Mouse (Mus musculus) embryonic facial prominence, embryonic 12.5 days (tissue): ENCODE results near the gene Gm28539. TPM values are rescaled to one million over a fixed set of nuclear protein-coding genes. Genes with fewer than 3 reads are reported as not detected.
"Not testable (repeated sequence)": the region's sequence is repeated elsewhere in the genome, so short reads cannot be mapped to it uniquely, and the experiment has no call there.

Source experiments
- ATAC-seq: fragments of 200-750 bp; cut with Nextera tagmentation; 2 replicates; pipeline ENCODE4 v1.8.0; 2017; ENCODE audit not compliant: insufficient number of reproducible peaks, insufficient read depth, low FRiP score, low TSS enrichment
- H3K27ac ChIP-seq: fragments of 300-500 bp; sonication (generic); 2 replicates; pipeline ENCODE4 v1.5.1; 2016; ENCODE audit warnings: mild to moderate bottlenecking
- H3K27me3 ChIP-seq: fragments of 300-500 bp; sonication (generic); 2 replicates; pipeline ENCODE4 v1.6.1; 2016; ENCODE audit warnings: mild to moderate bottlenecking, moderate library complexity
- H3K36me3 ChIP-seq: fragments of 300-500 bp; sonication (generic); 2 replicates; pipeline ENCODE4 v1.6.1; 2016; ENCODE audit warnings: mild to moderate bottlenecking
- H3K4me1 ChIP-seq: fragments of 300-500 bp; sonication (generic); 2 replicates; pipeline ENCODE4 v1.6.1; 2016
- H3K4me2 ChIP-seq: fragments of 300-500 bp; sonication (generic); replicated peaks from 2 replicates; pipeline ENCODE4 v1.6.1; 2016; ENCODE audit warnings: mild to moderate bottlenecking, moderate library complexity
- H3K4me3 ChIP-seq: fragments of 300-500 bp; sonication (generic); 2 replicates; pipeline ENCODE4 v1.5.1; 2016; ENCODE audit warnings: mild to moderate bottlenecking
- H3K9ac ChIP-seq: fragments of 300-500 bp; sonication (generic); 2 replicates; pipeline ENCODE4 v1.6.1; 2016; ENCODE audit warnings: mild to moderate bottlenecking, moderate library complexity
- H3K9me3 ChIP-seq: fragments of 300-500 bp; sonication (generic); 2 replicates; pipeline ENCODE4 v1.6.1; 2016; ENCODE audit warnings: mild to moderate bottlenecking, moderate library complexity
- WGBS: fragments of 180-500 bp; shearing (Covaris S2); methylation state at CpG from one replicate; pipeline ENCODE4 v1.1.7; 2016; 5-methylcytosine and 5-hydroxymethylcytosine counted together
- polyA plus RNA-seq: library from polyadenylated mRNA; unstranded; fragments of >200 nt; fragmentation: Nextera tagmentation; extraction: Ambion mirVana; gene quantifications from 2 replicates; pipeline ENCODE4 v1.2.1, GENCODE M21; 2016

Gm28539 gene
- polyA plus RNA-seq, 1 experiment from 2014 or later, result not detected

DNA sequence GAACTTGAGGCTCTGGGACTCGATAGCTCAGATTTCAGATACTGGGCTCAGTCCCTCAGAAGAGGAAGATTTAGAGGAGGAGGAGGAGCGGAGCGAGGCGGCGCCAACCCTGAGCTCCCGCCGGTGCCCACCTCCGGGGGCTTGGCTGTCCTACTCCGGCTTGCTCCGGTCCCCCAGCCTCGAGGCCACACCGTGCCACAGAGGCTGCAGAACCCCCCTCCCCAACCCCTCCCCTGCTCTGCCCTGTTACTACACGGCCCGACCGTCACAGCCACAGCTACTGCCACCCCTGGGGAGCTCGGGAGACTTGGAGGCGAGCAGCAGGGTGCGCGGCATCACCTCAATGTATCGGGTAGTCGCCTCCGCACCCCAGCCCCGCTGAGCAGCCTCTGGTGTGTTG, 139.9 kb downstream of the Gm28539 start:
- WGBS, result 79% methylated on average over 23 of the region's 23 CpGs
- 0 out of 2 replicates have a peak overlapping the region, but pooled peaks have one; percentile 15 for H3K4me2 ChIP-seq

DNA sequence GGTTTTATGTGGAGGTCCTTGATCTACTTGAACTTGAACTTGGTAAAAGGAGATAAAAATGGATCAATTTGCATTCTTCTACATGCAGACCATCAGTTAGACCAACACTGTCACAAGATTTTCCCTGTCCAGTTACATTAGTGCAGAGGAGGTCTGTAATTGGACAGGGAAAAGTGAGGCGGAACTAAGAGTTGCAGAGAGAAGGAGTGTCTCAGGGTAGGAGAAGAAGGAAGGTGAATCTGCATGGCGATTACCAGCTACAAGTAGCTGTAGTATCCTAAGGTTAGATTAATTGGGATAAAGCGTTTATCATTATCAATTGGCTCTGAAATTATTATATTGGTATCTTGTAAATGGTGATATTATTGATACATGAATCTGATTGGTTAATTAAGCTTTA, 150.0 kb downstream of the Gm28539 start:
- ATAC-seq, result no peak
- WGBS, result 86% methylated on average over 3 of the region's 3 CpGs

More for the DNA sequence above, 139.9 kb downstream of the Gm28539 start:
- Histone ChIP-seq H3K27me3 (no peaks in the 10 kb centered on the region), H3K36me3 (peaks cover 1% of the 10 kb centered on the region), H3K4me3 (no peak overlapping the region), H3K4me1 (no peaks in the 10 kb centered on the region), H3K9me3 (peaks cover 5% of the 10 kb centered on the region; the same call in 1 of the 2 replicates), H3K27ac (no peak overlapping the region), H3K9ac (no peak overlapping the region)
- no peak for ATAC-seq

DNA sequence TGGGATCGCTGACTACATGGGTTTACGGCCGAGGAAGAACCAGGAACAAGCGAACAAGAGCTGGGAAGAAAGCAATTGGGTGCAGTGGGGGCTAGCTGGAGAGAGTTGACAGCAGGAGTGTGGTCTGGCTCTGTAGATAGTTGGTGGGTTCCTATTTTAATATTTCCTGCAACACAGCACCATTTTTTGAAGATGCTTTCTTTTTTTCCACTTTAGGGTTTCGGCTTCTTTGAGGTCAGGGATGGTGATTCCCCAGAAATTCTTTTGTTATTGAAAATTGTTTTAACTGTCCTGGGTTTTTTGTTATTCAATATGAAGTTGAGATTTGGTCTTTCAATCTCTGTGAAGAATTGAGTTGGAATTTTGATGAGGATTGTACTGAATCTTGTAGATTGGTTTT, 150.5 kb downstream of the Gm28539 start:
- no peak for ATAC-seq
- Histone ChIP-seq H3K9ac (no peak overlapping the region), H3K4me2 (no peak overlapping the region), H3K27me3 (no peaks in the 10 kb centered on the region), H3K36me3 (no peaks in the 10 kb centered on the region), H3K27ac (no peak overlapping the region), H3K4me3 (no peak overlapping the region), H3K9me3 (no peaks in the 10 kb centered on the region), H3K4me1 (no peaks in the 10 kb centered on the region)
- WGBS, result 90% methylated on average over 5 of the region's 5 CpGs

More for the DNA sequence above, 150.0 kb downstream of the Gm28539 start:
- H3K4me2 ChIP-seq, result no peak overlapping the region
- no peaks in the 10 kb centered on the region for H3K9me3 ChIP-seq
- H3K27ac ChIP-seq, result no peak overlapping the region
- no peaks in the 10 kb centered on the region for H3K36me3 ChIP-seq
- H3K4me3 ChIP-seq, result no peak overlapping the region
- H3K4me1 ChIP-seq, result no peaks in the 10 kb centered on the region
- H3K9ac ChIP-seq, result no peak overlapping the region
- H3K27me3 ChIP-seq, result no peaks in the 10 kb centered on the region

DNA sequence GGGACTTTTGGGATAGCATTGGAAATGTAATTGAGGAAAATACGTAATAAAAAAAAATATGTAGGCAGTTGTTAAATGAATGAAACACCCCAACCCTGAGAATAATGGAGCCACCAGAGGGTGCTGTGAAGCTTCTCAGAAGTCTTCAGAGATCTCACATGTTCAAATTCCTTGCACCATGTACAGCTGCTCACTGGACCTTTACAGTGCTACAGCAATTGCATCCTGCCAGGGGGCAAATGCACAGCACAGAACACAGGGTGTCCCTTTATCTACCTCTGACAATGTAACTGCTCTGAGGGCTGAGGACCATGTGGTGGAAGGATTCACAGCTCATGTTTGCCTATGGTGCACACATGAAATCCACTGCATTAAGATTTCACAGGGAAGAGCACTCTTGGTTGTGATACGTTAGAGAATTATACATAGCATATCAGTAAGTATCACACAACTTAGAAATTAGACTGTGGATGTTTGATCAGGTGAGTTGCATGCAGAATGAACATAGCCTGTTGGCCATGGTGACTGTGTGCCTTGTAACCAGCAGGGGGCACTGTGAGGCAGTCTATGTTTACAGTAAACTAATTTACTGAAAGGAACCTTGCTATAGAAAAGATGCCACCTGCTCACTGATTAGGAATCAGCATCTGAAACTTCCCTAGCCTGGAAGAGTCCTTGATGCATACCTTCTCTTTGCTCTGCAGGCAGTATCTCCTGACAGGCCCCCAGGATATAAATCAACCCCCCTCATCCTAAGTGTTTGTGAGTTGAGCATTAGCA, 166.4 kb downstream of the Gm28539 start:
- H3K4me1 ChIP-seq, ATAC-seq, H3K27me3 ChIP-seq, H3K9ac ChIP-seq, H3K4me2 ChIP-seq, H3K36me3 ChIP-seq, H3K4me3 ChIP-seq, H3K27ac ChIP-seq, H3K9me3 ChIP-seq: not testable (repeated sequence)
- WGBS, result 46% methylated on average over 2 of the region's 2 CpGs

DNA sequence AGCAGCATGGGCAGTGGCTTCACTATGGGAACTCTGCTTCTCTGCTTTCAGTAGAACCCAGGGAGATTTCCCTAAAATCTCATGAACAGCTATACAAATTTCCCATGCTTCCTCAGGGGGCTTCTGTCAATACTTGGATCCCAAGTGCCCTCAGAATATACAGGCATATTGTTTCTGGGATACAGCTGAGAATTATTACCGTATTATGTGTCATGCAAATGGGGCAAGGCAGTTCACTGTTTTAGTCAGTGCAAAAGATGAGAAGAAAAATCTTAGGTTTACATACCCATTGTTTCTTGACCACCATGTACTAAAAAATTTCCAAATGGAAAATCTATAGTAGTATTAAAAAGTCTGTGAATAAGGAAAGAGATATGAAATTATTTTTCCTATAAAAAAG, 167.4 kb downstream of the Gm28539 start:
- no peaks in the 10 kb centered on the region for H3K36me3 ChIP-seq
- no peak overlapping the region for H3K9ac ChIP-seq
- H3K4me3 ChIP-seq, result no peak overlapping the region
- H3K4me1 ChIP-seq, result no peaks in the 10 kb centered on the region
- no peaks in the 10 kb centered on the region for H3K27me3 ChIP-seq
- no peak for ATAC-seq
- H3K9me3 ChIP-seq, result no peaks in the 10 kb centered on the region
- no peak overlapping the region for H3K4me2 ChIP-seq
- WGBS, result 91% methylated on average over 1 of the region's 1 CpGs
- H3K27ac ChIP-seq, result no peak overlapping the region

DNA sequence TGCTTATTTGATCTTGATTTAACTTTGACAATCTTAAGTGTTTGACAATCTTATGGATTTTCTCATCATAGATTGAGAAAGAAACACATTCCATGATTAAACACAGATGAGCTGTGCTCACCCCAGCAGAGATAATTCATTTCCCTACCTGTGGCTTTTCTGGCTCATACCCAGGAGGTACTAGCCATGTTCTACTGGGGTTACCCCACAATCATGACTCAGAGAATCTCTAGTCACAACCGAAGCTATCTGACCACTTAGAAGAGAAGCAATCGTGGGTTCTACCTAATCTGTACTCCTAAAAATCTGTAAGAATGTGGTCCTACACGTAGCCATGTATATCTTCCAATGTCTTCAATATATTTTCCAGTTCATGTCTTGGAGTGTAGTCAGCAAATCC, 168.9 kb downstream of the Gm28539 start:
- H3K4me3 ChIP-seq, result no peak overlapping the region
- H3K9me3 ChIP-seq, result no peaks in the 10 kb centered on the region
- WGBS, result 69% methylated on average over 3 of the region's 3 CpGs
- no peak overlapping the region for H3K27ac ChIP-seq
- H3K27me3 ChIP-seq, result no peaks in the 10 kb centered on the region
- ATAC-seq, result no peak
- no peak overlapping the region for H3K4me2 ChIP-seq
- no peaks in the 10 kb centered on the region for H3K36me3 ChIP-seq
- H3K4me1 ChIP-seq, result no peaks in the 10 kb centered on the region
- H3K9ac ChIP-seq, result no peak overlapping the region

Other genes starting within 250 kb of the Gm28539 start
- 19.6 and 21.9 TPM in 2 replicates for gene Tbx1, start 245.9 kb upstream of the Gm28539 start, polyA plus RNA-seq
- 4.3 and 4.7 TPM in 2 replicates for gene Gp1bb, start 214.2 kb upstream of the Gm28539 start, polyA plus RNA-seq
- gene Gm49601, start 210.2 kb upstream of the Gm28539 start, polyA plus RNA-seq, result 8.1 and 10.4 TPM in 2 replicates
- gene Sept5, start 206.6 kb upstream of the Gm28539 start, polyA plus RNA-seq, result 45.5 and 47.2 TPM in 2 replicates
- 30.5 and 32.0 TPM in 2 replicates for gene Cldn5, start 59.7 kb upstream of the Gm28539 start, polyA plus RNA-seq
- 104 and 110 TPM in 2 replicates for gene Ufd1, start 24.8 kb upstream of the Gm28539 start, polyA plus RNA-seq
- 51.4 and 56.3 TPM in 2 replicates for gene Cdc45, start 24.6 kb upstream of the Gm28539 start, polyA plus RNA-seq
- gene 2510002D24Rik, start within 50 bp of the Gm28539 start, polyA plus RNA-seq, result 38.2 and 38.3 TPM in 2 replicates
- gene Mrpl40, start 40.3 kb downstream of the Gm28539 start, polyA plus RNA-seq, result 97.5 and 105 TPM in 2 replicates
- gene Hira, start 40.5 kb downstream of the Gm28539 start, polyA plus RNA-seq, result 18.4 and 20.2 TPM in 2 replicates